Mouse (Mus musculus) B cell, adult 62 days (primary cell): ENCODE data around the gene Rspo1. TPM values are rescaled to one million over a fixed set of nuclear protein-coding genes. Genes with fewer than 3 reads are reported as not detected.

Source experiments
- total RNA-seq: library from RNA; stranded (reverse); gene quantifications from 4 replicates; pipeline ENCODE4 v1.2.4, GENCODE M21; 2023

The Rspo1 gene
- total RNA-seq = not detected in 4 replicates

DNA sequence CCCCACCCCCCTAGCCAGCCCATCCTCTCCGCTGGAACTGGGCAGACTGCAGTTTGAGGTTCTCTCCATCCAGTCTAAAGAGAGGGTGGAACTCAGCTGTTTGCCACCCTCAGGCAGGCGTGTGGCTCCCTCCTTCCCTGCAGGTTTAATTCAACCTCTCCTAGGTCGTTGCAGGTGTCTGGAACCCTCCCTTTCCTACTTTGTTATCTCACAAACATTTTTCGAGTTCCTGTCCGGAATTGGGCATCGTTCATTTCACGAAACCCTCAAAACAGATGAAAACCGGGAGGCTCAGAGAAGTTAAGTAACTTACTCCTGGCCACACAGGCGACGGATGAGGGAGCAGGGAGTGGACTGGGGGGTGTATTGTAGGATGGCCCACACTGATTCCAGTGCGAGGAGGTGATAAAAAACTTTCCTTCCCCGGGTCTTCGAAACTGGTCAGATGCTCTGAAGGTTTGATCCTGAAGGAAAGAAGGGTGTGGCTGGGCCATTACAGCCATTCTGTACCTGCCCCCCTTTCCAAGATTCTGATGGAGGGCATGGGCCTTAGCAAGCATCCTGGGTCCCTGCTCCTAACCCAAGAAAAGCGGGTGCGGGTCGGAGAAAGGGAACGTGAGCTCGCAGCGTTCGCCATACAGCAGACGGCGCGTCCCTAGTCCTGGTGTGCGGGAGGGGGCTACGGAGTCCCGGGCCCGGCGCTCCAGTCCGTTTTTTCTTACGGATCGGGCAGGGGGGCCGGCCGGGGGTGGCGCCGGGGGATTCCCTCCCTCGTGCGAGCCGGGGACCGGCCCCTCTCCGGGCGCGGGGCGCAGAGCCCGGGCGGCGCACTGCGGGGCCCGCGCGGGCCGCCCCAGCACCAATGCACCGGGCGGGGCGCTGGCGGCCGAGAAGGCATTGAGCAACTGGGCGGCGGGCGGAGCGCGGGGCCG is at the start of gene Rspo1:
Gene Rspo1 (plus strand): TSS at position 760 of the 932 bp plus-strand sequence.

DNA sequence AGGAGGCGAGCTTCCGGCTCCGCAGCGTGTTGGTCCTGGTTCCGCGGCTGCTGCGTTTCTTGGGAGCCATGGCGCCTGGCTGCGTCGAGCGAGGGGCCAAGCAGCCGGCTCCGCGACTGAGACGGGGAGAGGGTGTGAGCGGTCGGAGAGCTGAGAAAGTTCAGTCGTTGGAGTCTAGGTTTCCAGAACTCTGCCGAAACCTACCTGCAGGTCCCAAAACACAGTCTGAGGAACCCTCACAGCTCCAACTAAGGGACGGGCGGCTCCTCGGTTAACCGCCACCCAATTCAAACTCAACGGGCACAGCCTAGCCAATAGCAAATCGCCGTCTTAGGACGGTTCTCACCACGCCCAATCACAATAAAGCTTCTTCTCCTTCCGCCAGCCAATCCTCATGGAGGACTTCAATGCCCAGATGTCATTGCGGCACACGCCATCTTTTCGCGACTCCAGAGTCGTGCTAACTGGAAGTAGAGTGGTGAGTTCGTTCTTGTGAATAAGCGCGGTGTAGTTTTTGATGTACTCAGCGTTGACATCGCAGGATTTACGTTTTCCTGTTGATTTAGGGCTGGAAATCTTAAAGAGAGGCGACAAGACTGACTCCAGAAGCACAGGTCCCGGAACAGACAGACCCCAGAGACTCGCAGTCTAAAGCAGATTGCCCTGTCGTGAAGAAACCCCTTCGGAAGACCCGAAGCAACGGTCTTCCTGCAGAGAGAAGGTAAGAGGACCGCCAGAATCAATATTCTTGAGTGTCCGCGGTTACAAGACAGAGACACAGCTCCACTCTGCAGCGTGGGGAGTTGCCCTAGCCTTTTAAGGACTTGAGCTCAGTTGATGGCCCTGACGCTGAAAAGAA is 49.4 kb upstream of the Rspo1 start, which contains the start of gene 9930104L06Rik:
Gene 9930104L06Rik (plus strand): TSS at position 436 of the 859 bp plus-strand sequence.

DNA sequence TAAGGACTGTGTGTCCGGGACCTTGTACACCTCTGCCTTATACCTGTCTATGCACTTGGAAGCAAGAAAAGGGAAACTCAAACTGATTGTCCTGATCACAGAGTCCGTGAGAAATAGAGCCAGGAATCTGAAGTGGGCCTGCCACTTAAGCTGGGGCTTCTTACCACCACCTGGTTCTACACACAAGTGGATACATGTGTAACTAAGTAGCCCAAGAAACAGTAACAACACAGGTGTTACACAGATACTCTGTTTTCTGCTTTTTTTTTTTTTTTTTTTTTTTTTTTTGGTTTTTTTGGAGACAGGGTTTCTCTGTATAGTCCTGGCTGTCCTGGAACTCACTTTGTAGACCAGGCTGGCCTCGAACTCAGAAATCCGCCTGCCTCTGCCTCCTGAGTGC is 47.0 kb upstream of the Rspo1 start, which contains the start of gene Cdca8:
Gene Cdca8 (minus strand): TSS at position 101 of the 400 bp plus-strand sequence.

DNA sequence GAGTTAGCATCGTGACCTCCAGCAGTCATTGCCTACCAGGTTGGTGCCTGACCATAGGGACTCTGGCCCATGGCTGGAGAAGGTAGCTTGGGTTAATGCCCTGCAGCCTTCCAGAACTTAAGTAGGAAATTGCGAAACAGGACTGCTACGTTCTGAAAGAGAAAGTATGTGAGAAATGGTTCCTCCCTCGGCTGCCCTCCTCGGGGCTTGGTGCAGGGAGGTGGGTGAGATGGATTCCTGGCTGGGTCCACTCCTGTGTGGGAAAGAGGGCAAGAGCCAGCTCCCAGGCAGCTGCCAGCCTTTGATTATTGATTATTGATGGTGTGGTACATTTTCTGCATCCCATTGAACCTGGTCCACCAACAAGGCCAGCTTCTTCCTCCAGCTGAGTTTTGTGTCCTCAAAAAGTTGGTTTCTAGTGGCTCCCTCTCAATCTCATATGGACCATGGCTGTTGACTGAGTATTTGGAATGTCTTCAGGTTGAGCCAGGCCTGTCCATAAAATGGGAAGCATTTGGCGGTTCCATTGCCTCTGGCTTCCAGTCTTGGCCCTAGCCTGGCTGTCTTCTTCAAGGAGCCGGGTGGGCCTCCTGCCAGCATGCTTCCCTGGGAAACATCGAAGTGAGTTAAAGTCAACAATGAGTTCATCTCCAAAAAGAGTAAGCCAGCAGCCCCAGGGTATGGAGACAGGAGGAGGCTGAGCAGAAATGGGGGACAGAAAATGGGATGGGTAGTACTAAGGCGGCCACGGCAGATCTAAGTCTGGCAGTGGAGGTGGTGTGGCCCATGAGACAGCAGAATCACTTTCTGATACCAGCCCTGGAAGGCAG is 29.8 kb downstream of the Rspo1 start, which contains the start of gene Gnl2:
Gene Gnl2 (plus strand): TSS at position 780 of the 830 bp plus-strand sequence.

Other genes with a start within 250 kb of the Rspo1 start
- 33.1 to 47.4 TPM (median 40.8 TPM) in 4 replicates for gene Inpp5b, start 244.6 kb upstream of the Rspo1 start, total RNA-seq
- gene Mtf1, start 184.3 kb upstream of the Rspo1 start, total RNA-seq = 35.5 to 42.3 TPM (median 40.0 TPM) in 4 replicates
- 101 to 124 TPM (median 115 TPM) in 4 replicates for gene Yrdc, start 135.8 kb upstream of the Rspo1 start, total RNA-seq
- 9.6 to 14.4 TPM (median 12.3 TPM) in 4 replicates for gene 1110065P20Rik, start 135.2 kb upstream of the Rspo1 start, total RNA-seq
- 0.33 to 0.78 TPM (median 0.47 TPM) in 4 replicates for gene Maneal, start 124.3 kb upstream of the Rspo1 start, total RNA-seq
- not detected in 4 replicates for gene Epha10, start 105.5 kb upstream of the Rspo1 start, total RNA-seq
- gene 9930104L06Rik, start 49.4 kb upstream of the Rspo1 start, total RNA-seq = 14.6 to 19.8 TPM (median 17.3 TPM) in 4 replicates
- 2.8 to 3.5 TPM (median 3.0 TPM) in 4 replicates for gene Cdca8, start 47.1 kb upstream of the Rspo1 start, total RNA-seq
- 88.6 to 102 TPM (median 99.5 TPM) in 4 replicates for gene Gnl2, start 30.2 kb downstream of the Rspo1 start, total RNA-seq
- not detected in 4 replicates for gene Dnali1, start 79.3 kb downstream of the Rspo1 start, total RNA-seq
- gene Snip1, start 80.2 kb downstream of the Rspo1 start, total RNA-seq = 31.2 to 32.3 TPM (median 31.5 TPM) in 4 replicates
- 40.5 to 50.9 TPM (median 44.1 TPM) in 4 replicates for gene Meaf6, start 98.7 kb downstream of the Rspo1 start, total RNA-seq
- 329 to 354 TPM (median 349 TPM) in 4 replicates for gene Zc3h12a, start 141.4 kb downstream of the Rspo1 start, total RNA-seq